Mouse (Mus musculus) thymus, adult 2 months (tissue): ENCODE data around the gene Itgb7.

Source experiments
- CTCF ChIP-seq: fragments of 200-500 bp; IDR thresholded peaks from 2 replicates; pipeline ENCODE4 v1.5.1; 2012; ENCODE audit warnings: mild to moderate bottlenecking, control low read depth, low read length, moderate library complexity, borderline replicate concordance; ENCODE audit not compliant: control insufficient read depth, poor library complexity, insufficient read depth; ENCODE audit errors: extremely low read depth
- POLR2A ChIP-seq: fragments of 200-500 bp; IDR thresholded peaks from 2 replicates; pipeline ENCODE4 v1.6.1; 2012; ENCODE audit warnings: mild to moderate bottlenecking, low read length, control low read depth, moderate library complexity; ENCODE audit not compliant: control insufficient read depth, poor library complexity, insufficient read depth; ENCODE audit errors: extremely low read depth

- TF ChIP-seq POLR2A, result no peak
- no peak for TF ChIP-seq CTCF
Observed at GRCm38 (mm10) chr15:102193652-102194051, 38.1 kb downstream of the Itgb7 start.
